8 mouse cellular contexts compared by ENCODE assay signal in genomic region chr1:151499815-151500501, GRCm38 (mm10). TPM values are rescaled to one million over a fixed set of nuclear protein-coding genes. Genes with fewer than 3 reads are reported as not detected.
DNase-seq lines count a peak whose midpoint lies in the region; ATAC-seq and TF ChIP-seq lines count a peak whose summit lies in the region.

No protein-coding gene starts in this region.

- H3K27ac ChIP-seq in forebrain, embryonic 14.5 days (ENCODE audit: low read depth, low read length) = peak overlapping the region; percentile 97
- H3K27ac ChIP-seq in layer of hippocampus, adult 2 months = peak overlapping the region; percentile 92
- peak overlapping the region; percentile 99 for H3K27ac ChIP-seq in lung, embryonic 15.5 days

- no peak for TF ChIP-seq CTCF in E14TG2a.4 (conservative IDR thresholded peaks at IDR 0.05; ENCODE audit: low read length)
- no peak for TF ChIP-seq CTCF in layer of hippocampus, adult 2 months (conservative IDR thresholded peaks at IDR 0.05)

- intact Hi-C loops in heart, postnatal 14 days (cut with DNase I) = no loop called here

- H3K4me3 ChIP-seq in E14TG2a.4 (replicated peaks; ENCODE audit: low read length) = peak overlapping the region; percentile 94
- peak overlapping the region; percentile 92 for H3K4me3 ChIP-seq in forebrain, embryonic 14.5 days (ENCODE audit: low read depth, low read length)
- H3K4me3 ChIP-seq in layer of hippocampus, adult 2 months = peak overlapping the region; percentile 88
- H3K4me3 ChIP-seq in lung, embryonic 15.5 days = peak overlapping the region; percentile 96

- under 1% methylated on average over 59 of the region's 59 CpGs for WGBS in forebrain, embryonic 14.5 days
- WGBS in lung, embryonic 15.5 days = under 1% methylated on average over 59 of the region's 59 CpGs

- H3K27me3 ChIP-seq in E14TG2a.4 (ENCODE audit: insufficient read depth, low read length) = no peaks in the 10 kb centered on the region; the same call in 1 of the 2 replicates
- H3K27me3 ChIP-seq in forebrain, embryonic 14.5 days (replicated peaks; ENCODE audit: control insufficient read depth, insufficient read depth, low read length) = no peaks in the 10 kb centered on the region
- no peaks in the 10 kb centered on the region for H3K27me3 ChIP-seq in lung, embryonic 15.5 days

- peak overlapping the region; percentile 58 for H3K4me2 ChIP-seq in forebrain, embryonic 14.5 days (ENCODE audit: low read length)
- H3K4me2 ChIP-seq in lung, embryonic 15.5 days = peak overlapping the region; percentile 52

- H3K4me1 ChIP-seq in E14TG2a.4 (replicated peaks; ENCODE audit: low read depth, low read length) = peaks cover 49% of the 10 kb centered on the region
- peaks cover 16% of the 10 kb centered on the region for H3K4me1 ChIP-seq in forebrain, embryonic 14.5 days (ENCODE audit: control insufficient read depth, insufficient read depth, low read length)
- H3K4me1 ChIP-seq in lung, embryonic 15.5 days = peaks cover 23% of the 10 kb centered on the region

- H3K36me3 ChIP-seq in E14TG2a.4 (ENCODE audit: insufficient read depth, low read length) = 0 out of 2 replicates have a peak, but pooled peaks cover 1% of the 10 kb centered on the region
- no peaks in the 10 kb centered on the region for H3K36me3 ChIP-seq in forebrain, embryonic 14.5 days (ENCODE audit: control insufficient read depth, insufficient read depth, low read length)
- H3K36me3 ChIP-seq in lung, embryonic 15.5 days = no peaks in the 10 kb centered on the region

- peak; percentile 57 for ATAC-seq in forebrain, embryonic 14.5 days
- ATAC-seq in lung, embryonic 15.5 days (ENCODE audit: borderline replicate concordance, extremely low read depth, low FRiP score, low TSS enrichment) = peak; percentile 63
- ATAC-seq in neutrophil, adult 5-6 weeks (ENCODE audit: extremely low read depth, insufficient number of reproducible peaks, low FRiP score, poor library complexity, severe bottlenecking) = peak; percentile 5; the same call in 1 of the 2 replicates

- H3K9ac ChIP-seq in forebrain, embryonic 14.5 days (ENCODE audit: low read length) = peak overlapping the region; percentile 96
- H3K9ac ChIP-seq in lung, embryonic 15.5 days = peak overlapping the region; percentile 98

- no peaks in the 10 kb centered on the region for H3K9me3 ChIP-seq in E14TG2a.4 (ENCODE audit: low read length)
- H3K9me3 ChIP-seq in forebrain, embryonic 14.5 days (replicated peaks; ENCODE audit: control insufficient read depth, low read length) = no peaks in the 10 kb centered on the region
- H3K9me3 ChIP-seq in lung, embryonic 15.5 days = no peaks in the 10 kb centered on the region

- DNase-seq in cerebellum, adult 11 months = peak; percentile 47
- DNase-seq in forebrain, embryonic 14.5 days (ENCODE audit: low spot score) = peak; percentile 55
- peak; percentile 64 to 66 for DNase-seq in heart, postnatal 14 days
- peak in 1 of 2 experiments; percentile 37 for DNase-seq in layer of hippocampus, adult 2 months (ENCODE audit: low spot score in 2 of 2)
- peak; percentile 59 for DNase-seq in thymus, postnatal 0 days (ENCODE audit: low spot score)

RNA-seq across cellular contexts. Expression of gene Rnf2, which starts 0.8 kb away (rescaled TPM):
- 143 and 144 TPM in 2 replicates for polyA plus RNA-seq in forebrain, embryonic 14.5 days (2014; fragmentation: Nextera tagmentation; extraction: Ambion mirVana)
- 10 to 100 TPM; 17.0 to 19.8 TPM for total RNA-seq in heart, postnatal 14 days (2021)
- 10 to 100 TPM; 37.2 to 50.4 TPM for total RNA-seq in layer of hippocampus, adult 2 months (2021)
- polyA plus RNA-seq in lung, embryonic 15.5 days (2015; fragmentation: Nextera tagmentation; extraction: Ambion mirVana) = 78.4 and 81.6 TPM in 2 replicates
- total RNA-seq in neutrophil, adult 5-6 weeks (2017) = 90.8 and 93.3 TPM in 2 replicates
- 65.0 and 67.6 TPM in 2 replicates for polyA plus RNA-seq in thymus, postnatal 0 days (2015; fragmentation: Nextera tagmentation; extraction: Ambion mirVana)

Comparison
In these comparisons a context has a peak if more than half of its experiments do, and no peak if none do; other contexts are left out.
1. ATAC-seq: peak in every context shown above with its lines; median percentile 63 in lung, embryonic 15.5 days; 57 in forebrain, embryonic 14.5 days; 5 in neutrophil, adult 5-6 weeks.